Comparison of ENCODE assay signal across 25 mouse cellular contexts in the genomic region with DNA sequence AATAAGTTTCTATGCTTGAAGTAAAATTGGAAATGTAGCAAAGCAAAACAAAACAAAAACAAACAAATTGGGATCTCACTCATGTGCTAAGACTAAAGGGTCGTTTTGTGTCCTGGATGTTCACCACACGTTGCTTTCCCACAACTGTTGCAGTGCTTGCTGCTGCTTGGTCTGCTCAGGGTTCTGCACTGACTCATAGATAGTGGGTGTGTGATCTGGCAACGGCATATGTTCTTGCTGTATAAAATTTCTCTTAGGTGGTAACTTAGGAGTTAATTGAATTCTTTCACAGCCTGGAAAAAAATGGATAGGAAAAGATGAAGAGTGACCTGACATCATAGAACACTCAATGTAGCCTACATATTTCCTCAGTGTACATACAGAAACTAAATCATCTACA.
A peak's percentile ranks its signal among the peaks of the same experiment; 100 is the strongest.
DNase-seq lines count a peak whose midpoint lies in the region; TF ChIP-seq lines count a peak whose summit lies in the region.
"Had no signal": no experiment of that assay in that cellular context is flagged by ENCODE, and none has a peak within 500 bp of the region (broad histone marks: within the 10 kb centered on the region; RNA-seq: fewer than 3 reads in every experiment).

No protein-coding gene starts in this region.

- peak; percentile 26 to 46 for DNase-seq in frontal cortex, postnatal 36 days (ENCODE audit: low spot score in 2 of 2)
- no peak for DNase-seq in frontal cortex, postnatal 25 days (ENCODE audit: low spot score in 2 of 2)
- peak; percentile 29 to 57 for DNase-seq in left cerebral cortex, adult 18-20 months (ENCODE audit: low spot score in 2 of 2)
- DNase-seq in left cerebral cortex, postnatal 10 days (ENCODE audit: extremely low spot score in 1 of 2, low spot score in 2 of 2): no peak
- DNase-seq in left cerebral cortex, adult 2 months (ENCODE audit: extremely low spot score in 1 of 2, low spot score in 2 of 2): peak; percentile 19 to 26
- DNase-seq in right cerebral cortex, postnatal 36 days (ENCODE audit: low spot score in 2 of 2): peak; percentile 12 to 43
- no peak for DNase-seq in hindbrain, embryonic 10.5 days (ENCODE audit: low spot score)
- DNase-seq in cerebellum, adult 8-10 months: no peak
- DNase-seq: adrenal gland, adult 2 months; cerebellum, adult 11-12 months; cerebellum, postnatal 36 days; heart, postnatal 36 days; kidney, adult 18-20 months; kidney, postnatal 4 days; liver; lung, postnatal 36 days; thymus, postnatal 14 days had no signal

- 86% methylated on average over 3 of the region's 3 CpGs for WGBS in hindbrain, embryonic 10.5 days

- intact Hi-C loops in left cerebral cortex, postnatal 10 days (cut with DNase I): no loop called here
- intact Hi-C loops in left cerebral cortex, adult 2 months (cut with DNase I): loop anchor here (2.0 kb wide), 1 partner anchor 134 kb away; no protein-coding TSS in a partner anchor

- H3K4me1 ChIP-seq in hindbrain, embryonic 10.5 days (replicated peaks): no peaks in the 10 kb centered on the region
- H3K4me1 ChIP-seq: forebrain, embryonic 13.5 days; heart, embryonic 15.5 days; limb, embryonic 10.5 days; liver, embryonic 15.5 days; lung, embryonic 15.5 days; midbrain, embryonic 13.5 days had no signal

- TF ChIP-seq CTCF in left cerebral cortex, adult 2 months (IDR thresholded peaks at IDR 0.05): no peak

- H3K4me3 ChIP-seq in left cerebral cortex, adult 2 months: no peak overlapping the region
- no peak overlapping the region for H3K4me3 ChIP-seq in hindbrain, embryonic 10.5 days
- H3K4me3 ChIP-seq: forebrain, embryonic 13.5 days; heart, embryonic 15.5 days; limb, embryonic 10.5 days; liver, embryonic 15.5 days; lung, embryonic 15.5 days; megakaryocyte, embryonic 14.5 days; midbrain, embryonic 13.5 days had no signal

- H3K9me3 ChIP-seq in hindbrain, embryonic 10.5 days: no peaks in the 10 kb centered on the region
- H3K9me3 ChIP-seq: forebrain, embryonic 13.5 days; heart, embryonic 15.5 days; limb, embryonic 10.5 days; liver, embryonic 15.5 days; lung, embryonic 15.5 days; megakaryocyte, embryonic 14.5 days; midbrain, embryonic 13.5 days had no signal

- H3K36me3 ChIP-seq in hindbrain, embryonic 10.5 days: no peaks in the 10 kb centered on the region
- H3K36me3 ChIP-seq: heart, embryonic 15.5 days; limb, embryonic 10.5 days; liver, embryonic 15.5 days; lung, embryonic 15.5 days; midbrain, embryonic 13.5 days had no signal

- no peaks in the 10 kb centered on the region for H3K27me3 ChIP-seq in hindbrain, embryonic 10.5 days (ENCODE audit: insufficient read depth, poor library complexity, severe bottlenecking)
- H3K27me3 ChIP-seq: forebrain, embryonic 13.5 days; heart, embryonic 15.5 days; liver, embryonic 15.5 days; lung, embryonic 15.5 days; megakaryocyte, embryonic 14.5 days; midbrain, embryonic 13.5 days had no signal

- H3K27ac ChIP-seq in left cerebral cortex, adult 2 months: 0 out of 2 replicates have a peak overlapping the region, but pooled peaks have one; percentile 51
- H3K27ac ChIP-seq in hindbrain, embryonic 10.5 days: no peak overlapping the region
- H3K27ac ChIP-seq: forebrain, embryonic 13.5 days; heart, embryonic 15.5 days; hindbrain, embryonic 14.5 days; limb, embryonic 10.5 days; liver, embryonic 15.5 days; lung, embryonic 15.5 days; midbrain, embryonic 13.5 days had no signal

Comparison
In these comparisons a context has a peak if more than half of its experiments do, and no peak if none do; other contexts are left out.
1. DNase-seq: peak in frontal cortex, postnatal 36 days (2 of 2), left cerebral cortex, adult 18-20 months (2 of 2), left cerebral cortex, adult 2 months (2 of 2) and right cerebral cortex, postnatal 36 days (2 of 2); none in frontal cortex, postnatal 25 days (0 of 2), left cerebral cortex, postnatal 10 days (0 of 2), hindbrain, embryonic 10.5 days (single experiment) and cerebellum, adult 8-10 months (single experiment).